Mouse (Mus musculus): ENCODE results near the gene Cst11. TPM values are rescaled to one million over a fixed set of nuclear protein-coding genes. Genes with fewer than 3 reads are reported as not detected.

Cst11 gene
- polyA plus RNA-seq, 1 experiment: not detected

GRCm38 (mm10) chr2:148743846-148744407 lies 27.4 kb downstream of the Cst11 start:
- H3K4me3 ChIP-seq (ENCODE audit: low read depth, low read length): no peak overlapping the region
- no peaks in the 10 kb centered on the region for H3K9me3 ChIP-seq (replicated peaks; ENCODE audit: control insufficient read depth, insufficient read depth, low read length, poor library complexity, severe bottlenecking)
- no peaks in the 10 kb centered on the region for H3K4me1 ChIP-seq (ENCODE audit: control insufficient read depth, insufficient read depth, low read length)
- no peaks in the 10 kb centered on the region for H3K27me3 ChIP-seq (ENCODE audit: control insufficient read depth, insufficient read depth, low read length, poor library complexity, severe bottlenecking)
- no peak for TF ChIP-seq EP300 (IDR thresholded peaks at IDR 0.05; ENCODE audit: insufficient read depth, low read depth, low read length)
- no peak for TF ChIP-seq CTCF (IDR thresholded peaks at IDR 0.05; ENCODE audit: low read depth, low read length)
- no peak for TF ChIP-seq POLR2A (IDR thresholded peaks at IDR 0.05; ENCODE audit: insufficient read depth, low read length)
- no peak overlapping the region for H3K27ac ChIP-seq (ENCODE audit: insufficient read depth, low read length)
- H3K9ac ChIP-seq (ENCODE audit: low read depth, poor library complexity, severe bottlenecking): no peak overlapping the region
- no peaks in the 10 kb centered on the region for H3K36me3 ChIP-seq (ENCODE audit: control insufficient read depth, insufficient read depth, low read length, poor library complexity, severe bottlenecking)

- Histone ChIP-seq H3K27me3 (ENCODE audit: control insufficient read depth, insufficient read depth, low read length, poor library complexity, severe bottlenecking) (no peaks in the 10 kb centered on the region), H3K27ac (ENCODE audit: insufficient read depth, low read length) (no peak overlapping the region), H3K9me3 (replicated peaks; ENCODE audit: control insufficient read depth, insufficient read depth, low read length, poor library complexity, severe bottlenecking) (no peaks in the 10 kb centered on the region), H3K36me3 (ENCODE audit: control insufficient read depth, insufficient read depth, low read length, poor library complexity, severe bottlenecking) (no peaks in the 10 kb centered on the region), H3K4me3 (ENCODE audit: low read depth, low read length) (no peak overlapping the region), H3K4me1 (ENCODE audit: control insufficient read depth, insufficient read depth, low read length) (no peaks in the 10 kb centered on the region), H3K9ac (ENCODE audit: low read depth, poor library complexity, severe bottlenecking) (no peak overlapping the region)
- TF ChIP-seq EP300 (IDR thresholded peaks at IDR 0.05; ENCODE audit: insufficient read depth, low read depth, low read length): no peak
- no peak for TF ChIP-seq CTCF (IDR thresholded peaks at IDR 0.05; ENCODE audit: low read depth, low read length)
- TF ChIP-seq POLR2A (IDR thresholded peaks at IDR 0.05; ENCODE audit: insufficient read depth, low read length): no peak
Measured at GRCm38 (mm10) chr2:148743001-148743400, 28.3 kb downstream of the Cst11 start.

GRCm38 (mm10) chr2:148732327-148733000 lies 38.8 kb downstream of the Cst11 start, which contains the start of gene Napb:
Napb (minus strand) TSS chr2:148732467.
- peak within 1 kb of the TSS; percentile 48 for H3K9ac ChIP-seq (ENCODE audit: low read depth, poor library complexity, severe bottlenecking)
- H3K4me1 ChIP-seq (ENCODE audit: control insufficient read depth, insufficient read depth, low read length): no peaks in the 10 kb centered on the region
- H3K9me3 ChIP-seq (replicated peaks; ENCODE audit: control insufficient read depth, insufficient read depth, low read length, poor library complexity, severe bottlenecking): peaks cover 8% of the 10 kb centered on the region
- no peaks in the 10 kb centered on the region for H3K36me3 ChIP-seq (ENCODE audit: control insufficient read depth, insufficient read depth, low read length, poor library complexity, severe bottlenecking)
- no peak within 1 kb of the TSS for H3K27ac ChIP-seq (ENCODE audit: insufficient read depth, low read length)
- H3K4me3 ChIP-seq (ENCODE audit: low read depth, low read length): peak within 1 kb of the TSS; percentile 89
- no peaks in the 10 kb centered on the region for H3K27me3 ChIP-seq (ENCODE audit: control insufficient read depth, insufficient read depth, low read length, poor library complexity, severe bottlenecking)
- TF ChIP-seq POLR2A (IDR thresholded peaks at IDR 0.05; ENCODE audit: insufficient read depth, low read length) (peak; percentile 69), CTCF (IDR thresholded peaks at IDR 0.05; ENCODE audit: low read depth, low read length) (no peak), EP300 (IDR thresholded peaks at IDR 0.05; ENCODE audit: insufficient read depth, low read depth, low read length) (no peak)

- Histone ChIP-seq H3K4me3 (ENCODE audit: low read depth, low read length) (peak overlapping the region; percentile 89), H3K27me3 (ENCODE audit: control insufficient read depth, insufficient read depth, low read length, poor library complexity, severe bottlenecking) (no peaks in the 10 kb centered on the region), H3K27ac (ENCODE audit: insufficient read depth, low read length) (no peak overlapping the region), H3K9me3 (replicated peaks; ENCODE audit: control insufficient read depth, insufficient read depth, low read length, poor library complexity, severe bottlenecking) (peaks cover 8% of the 10 kb centered on the region), H3K4me1 (ENCODE audit: control insufficient read depth, insufficient read depth, low read length) (no peaks in the 10 kb centered on the region), H3K36me3 (ENCODE audit: control insufficient read depth, insufficient read depth, low read length, poor library complexity, severe bottlenecking) (no peaks in the 10 kb centered on the region), H3K9ac (ENCODE audit: low read depth, poor library complexity, severe bottlenecking) (peak overlapping the region; percentile 48)
- no peak for TF ChIP-seq EP300 (IDR thresholded peaks at IDR 0.05; ENCODE audit: insufficient read depth, low read depth, low read length)
- TF ChIP-seq CTCF (IDR thresholded peaks at IDR 0.05; ENCODE audit: low read depth, low read length): no peak
- no peak for TF ChIP-seq POLR2A (IDR thresholded peaks at IDR 0.05; ENCODE audit: insufficient read depth, low read length)
Measured at GRCm38 (mm10) chr2:148731614-148732326, 39.5 kb downstream of the Cst11 start.

- H3K27ac ChIP-seq (ENCODE audit: insufficient read depth, low read length): no peak overlapping the region
- no peak overlapping the region for H3K9ac ChIP-seq (ENCODE audit: low read depth, poor library complexity, severe bottlenecking)
- no peaks in the 10 kb centered on the region for H3K9me3 ChIP-seq (replicated peaks; ENCODE audit: control insufficient read depth, insufficient read depth, low read length, poor library complexity, severe bottlenecking)
- no peaks in the 10 kb centered on the region for H3K27me3 ChIP-seq (ENCODE audit: control insufficient read depth, insufficient read depth, low read length, poor library complexity, severe bottlenecking)
- H3K4me3 ChIP-seq (ENCODE audit: low read depth, low read length): no peak overlapping the region
- no peaks in the 10 kb centered on the region for H3K4me1 ChIP-seq (ENCODE audit: control insufficient read depth, insufficient read depth, low read length)
- H3K36me3 ChIP-seq (ENCODE audit: control insufficient read depth, insufficient read depth, low read length, poor library complexity, severe bottlenecking): no peaks in the 10 kb centered on the region
- TF ChIP-seq CTCF (IDR thresholded peaks at IDR 0.05; ENCODE audit: low read depth, low read length): no peak
- no peak for TF ChIP-seq EP300 (IDR thresholded peaks at IDR 0.05; ENCODE audit: insufficient read depth, low read depth, low read length)
- no peak for TF ChIP-seq POLR2A (IDR thresholded peaks at IDR 0.05; ENCODE audit: insufficient read depth, low read length)
Measured at GRCm38 (mm10) chr2:148719271-148719995, 51.9 kb downstream of the Cst11 start.

Other genes starting within 250 kb of the Cst11 start
- gene Nxt1, start 98.9 kb downstream of the Cst11 start, polyA plus RNA-seq (2011; ENCODE audit: insufficient read depth, insufficient read length, low read depth, missing spikeins): 40.2 and 48.0 TPM in 2 replicates
- gene Gzf1, start 90.5 kb downstream of the Cst11 start, polyA plus RNA-seq (2011; ENCODE audit: insufficient read depth, insufficient read length, low read depth, missing spikeins): 24.1 and 24.8 TPM in 2 replicates
- gene Napb, start 39.0 kb downstream of the Cst11 start, polyA plus RNA-seq (2011; ENCODE audit: insufficient read depth, insufficient read length, low read depth, missing spikeins): 3.7 and 4.3 TPM in 2 replicates
- not detected in 2 replicates for gene Cstl1, start 21.1 kb downstream of the Cst11 start, polyA plus RNA-seq (2011; ENCODE audit: insufficient read depth, insufficient read length, low read depth, missing spikeins)
- not detected in 2 replicates for gene 8030411F24Rik, start 10.5 kb upstream of the Cst11 start, polyA plus RNA-seq (2011; ENCODE audit: insufficient read depth, insufficient read length, low read depth, missing spikeins)
- not detected in 2 replicates for gene Cst12, start 17.9 kb upstream of the Cst11 start, polyA plus RNA-seq (2011; ENCODE audit: insufficient read depth, insufficient read length, low read depth, missing spikeins)
- not detected in 2 replicates for gene Cst8, start 27.3 kb upstream of the Cst11 start, polyA plus RNA-seq (2011; ENCODE audit: insufficient read depth, insufficient read length, low read depth, missing spikeins)
- gene Cst13, start 48.6 kb upstream of the Cst11 start, polyA plus RNA-seq (2011; ENCODE audit: insufficient read depth, insufficient read length, low read depth, missing spikeins): not detected in 2 replicates
- not detected in 2 replicates for gene Cst9, start 63.6 kb upstream of the Cst11 start, polyA plus RNA-seq (2011; ENCODE audit: insufficient read depth, insufficient read length, low read depth, missing spikeins)
- gene 9230104L09Rik, start 93.5 kb upstream of the Cst11 start, polyA plus RNA-seq (2011; ENCODE audit: insufficient read depth, insufficient read length, low read depth, missing spikeins): not detected in 2 replicates
- 299 and 318 TPM in 2 replicates for gene Cst3, start 104.2 kb upstream of the Cst11 start, polyA plus RNA-seq (2011; ENCODE audit: insufficient read depth, insufficient read length, low read depth, missing spikeins)
- gene Gm1330, start 231.8 kb upstream of the Cst11 start, polyA plus RNA-seq (2011; ENCODE audit: insufficient read depth, insufficient read length, low read depth, missing spikeins): not detected in 2 replicates
- not detected in 2 replicates for gene Gm10750, start 245.7 kb upstream of the Cst11 start, polyA plus RNA-seq (2011; ENCODE audit: insufficient read depth, insufficient read length, low read depth, missing spikeins)

All from ES-Bruce4 (cell line).